Mouse (Mus musculus): ENCODE results near the gene Agbl4. TPM values are rescaled to one million over a fixed set of nuclear protein-coding genes. Genes with fewer than 3 reads are reported as not detected.

Agbl4 gene
- total and polyA plus RNA-seq, 3 experiments: not detected

GRCm38 (mm10) chr4:111019376-111019775, 621.9 kb downstream of the Agbl4 start:
- no peaks in the 10 kb centered on the region for H3K4me1 ChIP-seq (ENCODE audit: control insufficient read depth in 1 of 2, insufficient read depth in 2 of 2, low read length in 2 of 2)
- no peak for DNase-seq (ENCODE audit: low read depth, low spot score)
- H3K36me3 ChIP-seq (ENCODE audit: control insufficient read depth in 1 of 2, insufficient read depth in 2 of 2, low read length in 2 of 2): no peaks in the 10 kb centered on the region
- H3K27me3 ChIP-seq (ENCODE audit: control insufficient read depth in 1 of 2, insufficient read depth in 2 of 2, low read length in 2 of 2): no peaks in the 10 kb centered on the region
- H3K79me2 ChIP-seq (ENCODE audit: control insufficient read depth, insufficient read depth, low read length, poor library complexity): no peaks in the 10 kb centered on the region
- TF ChIP-seq GABPA (IDR thresholded peaks at IDR 0.05; ENCODE audit: low read depth, low read length) (no peak), MEF2A (IDR thresholded peaks at IDR 0.05; ENCODE audit: extremely low read depth, insufficient replicate concordance, low read depth, low read length, poor library complexity, severe bottlenecking) (no peak), USF2 (IDR thresholded peaks at IDR 0.05; ENCODE audit: borderline replicate concordance in 1 of 2, insufficient read depth in 1 of 2, low read depth in 1 of 2, low read length in 2 of 2) (no peak), MAX (IDR thresholded peaks at IDR 0.05; ENCODE audit: low read length) (no peak)
- no peak overlapping the region for H3K9ac ChIP-seq (ENCODE audit: control insufficient read depth, low read depth, low read length, poor library complexity, severe bottlenecking)
- H3K4me3 ChIP-seq (ENCODE audit: control insufficient read depth in 1 of 2, insufficient read depth in 1 of 2, low read depth in 2 of 2, low read length in 2 of 2): no peak overlapping the region
- no peak overlapping the region for H3K27ac ChIP-seq (ENCODE audit: control insufficient read depth, low read depth, low read length)
- no peaks in the 10 kb centered on the region for H3K9me3 ChIP-seq (replicated peaks; ENCODE audit: insufficient read depth, low read length)

- H3K36me3 ChIP-seq (ENCODE audit: control insufficient read depth in 1 of 2, insufficient read depth in 2 of 2, low read length in 2 of 2): no peaks in the 10 kb centered on the region
- H3K4me3 ChIP-seq (ENCODE audit: control insufficient read depth in 1 of 2, insufficient read depth in 1 of 2, low read depth in 2 of 2, low read length in 2 of 2): no peak overlapping the region
- H3K9ac ChIP-seq (ENCODE audit: control insufficient read depth, low read depth, low read length, poor library complexity, severe bottlenecking): no peak overlapping the region
- DNase-seq (ENCODE audit: low read depth, low spot score): no peak
- H3K79me2 ChIP-seq (ENCODE audit: control insufficient read depth, insufficient read depth, low read length, poor library complexity): no peaks in the 10 kb centered on the region
- TF ChIP-seq MAZ (IDR thresholded peaks at IDR 0.05; ENCODE audit: low read depth, low read length) (no peak), MEF2A (IDR thresholded peaks at IDR 0.05; ENCODE audit: extremely low read depth, insufficient replicate concordance, low read depth, low read length, poor library complexity, severe bottlenecking) (no peak), JUND (IDR thresholded peaks at IDR 0.05; ENCODE audit: low read depth, low read length) (no peak), GATA1 (IDR thresholded peaks at IDR 0.05; ENCODE audit: low read depth, low read length) (no peak), UBTF (IDR thresholded peaks at IDR 0.05; ENCODE audit: borderline replicate concordance, insufficient read depth, low read depth, low read length) (no peak), POLR2AphosphoS2 (IDR thresholded peaks at IDR 0.05; ENCODE audit: low read length) (no peak), HCFC1 (IDR thresholded peaks at IDR 0.05; ENCODE audit: low read depth, low read length) (no peak)
- no peaks in the 10 kb centered on the region for H3K27me3 ChIP-seq (ENCODE audit: control insufficient read depth in 1 of 2, insufficient read depth in 2 of 2, low read length in 2 of 2)
- no peaks in the 10 kb centered on the region for H3K9me3 ChIP-seq (replicated peaks; ENCODE audit: insufficient read depth, low read length)
- H3K27ac ChIP-seq (ENCODE audit: control insufficient read depth, low read depth, low read length): no peak overlapping the region
- no peaks in the 10 kb centered on the region for H3K4me1 ChIP-seq (ENCODE audit: control insufficient read depth in 1 of 2, insufficient read depth in 2 of 2, low read length in 2 of 2)
Observed at GRCm38 (mm10) chr4:111067330-111067729, 669.9 kb downstream of the Agbl4 start.

- Histone ChIP-seq H3K4me1 (ENCODE audit: control insufficient read depth in 1 of 2, insufficient read depth in 2 of 2, low read length in 2 of 2) (no peaks in the 10 kb centered on the region), H3K79me2 (ENCODE audit: control insufficient read depth, insufficient read depth, low read length, poor library complexity) (no peaks in the 10 kb centered on the region), H3K4me3 (ENCODE audit: control insufficient read depth in 1 of 2, insufficient read depth in 1 of 2, low read depth in 2 of 2, low read length in 2 of 2) (no peak overlapping the region), H3K27ac (ENCODE audit: control insufficient read depth, low read depth, low read length) (no peak overlapping the region), H3K36me3 (ENCODE audit: control insufficient read depth in 1 of 2, insufficient read depth in 2 of 2, low read length in 2 of 2) (no peaks in the 10 kb centered on the region), H3K27me3 (ENCODE audit: control insufficient read depth in 1 of 2, insufficient read depth in 2 of 2, low read length in 2 of 2) (no peaks in the 10 kb centered on the region), H3K9ac (ENCODE audit: control insufficient read depth, low read depth, low read length, poor library complexity, severe bottlenecking) (no peak overlapping the region), H3K9me3 (replicated peaks; ENCODE audit: insufficient read depth, low read length) (no peaks in the 10 kb centered on the region)
- TF ChIP-seq MXI1 (IDR thresholded peaks at IDR 0.05; ENCODE audit: low read depth, low read length) (no peak), SMC3 (IDR thresholded peaks at IDR 0.05; ENCODE audit: low read depth, low read length) (no peak), POLR2AphosphoS5 (IDR thresholded peaks at IDR 0.05; ENCODE audit: borderline replicate concordance, low read depth, low read length) (no peak), HCFC1 (IDR thresholded peaks at IDR 0.05; ENCODE audit: low read depth, low read length) (no peak)
- no peak for DNase-seq (ENCODE audit: low read depth, low spot score)
Observed at GRCm38 (mm10) chr4:111073738-111074497, 676.5 kb downstream of the Agbl4 start.
